Comparison of ENCODE assay signal across 26 mouse cellular contexts in genomic region chr12:9046674-9047073, GRCm38 (mm10).
"Had no signal": no experiment of that assay in that cellular context is flagged by ENCODE, and none has a peak within 500 bp of the region (broad histone marks: within the 10 kb centered on the region; RNA-seq: fewer than 3 reads in every experiment).

No protein-coding gene starts in this region.

- H3K36me3 ChIP-seq: hindbrain, embryonic 15.5 days; liver, embryonic 12.5 days had no signal

- H3K4me3 ChIP-seq: gastrocnemius, adult 2 months; heart, embryonic 13.5 days; heart, embryonic 15.5 days; hindbrain, embryonic 13.5 days; hindbrain, embryonic 15.5 days; kidney, embryonic 15.5 days; limb, embryonic 12.5 days; liver, embryonic 12.5 days had no signal

- H3K9me3 ChIP-seq: heart, embryonic 13.5 days; heart, embryonic 15.5 days; hindbrain, embryonic 13.5 days; hindbrain, embryonic 15.5 days; kidney, embryonic 15.5 days; limb, embryonic 12.5 days; liver, embryonic 12.5 days had no signal

- H3K27ac ChIP-seq: gastrocnemius, adult 2 months; heart, embryonic 13.5 days; heart, embryonic 15.5 days; hindbrain, embryonic 13.5 days; hindbrain, embryonic 15.5 days; hindbrain, postnatal 0 days; kidney, embryonic 15.5 days; kidney, postnatal 0 days; limb, embryonic 12.5 days; liver, embryonic 12.5 days; liver, embryonic 14.5 days had no signal

- H3K9ac ChIP-seq: heart, embryonic 13.5 days; heart, embryonic 15.5 days; hindbrain, embryonic 13.5 days; hindbrain, embryonic 15.5 days; kidney, embryonic 15.5 days; limb, embryonic 12.5 days; liver, embryonic 12.5 days; liver, embryonic 14.5 days had no signal

- ATAC-seq: hindbrain, postnatal 0 days; intestine, embryonic 16.5 days; liver, embryonic 12.5 days had no signal

- DNase-seq: gastrocnemius, adult 2 months; gastrocnemius, postnatal 14 days; gastrocnemius, postnatal 36 days; heart, adult 18-20 months; heart, postnatal 14 days; heart, postnatal 36 days; kidney, adult 11 months; kidney, adult 2 months; kidney, adult 9 months; kidney, postnatal 14 days; kidney, postnatal 36 days; layer of hippocampus, adult 9-11 months; layer of hippocampus, postnatal 36 days; left cerebral cortex, postnatal 4 days had no signal

- H3K4me2 ChIP-seq: heart, embryonic 11.5 days; heart, embryonic 13.5 days; heart, embryonic 15.5 days; hindbrain, embryonic 13.5 days; hindbrain, embryonic 15.5 days; kidney, embryonic 15.5 days; limb, embryonic 12.5 days; liver, embryonic 12.5 days had no signal

- H3K27me3 ChIP-seq: heart, embryonic 13.5 days; heart, embryonic 15.5 days; hindbrain, embryonic 13.5 days; hindbrain, embryonic 15.5 days; kidney, embryonic 15.5 days; liver, embryonic 12.5 days had no signal

- H3K4me1 ChIP-seq: hindbrain, embryonic 13.5 days; hindbrain, embryonic 15.5 days; liver, embryonic 12.5 days had no signal
